Mouse (Mus musculus) cerebellum, postnatal 10 days (tissue): ENCODE results near the gene Tmem43.

ENCODE experiments used
- DNase-seq, 2 experiments: peaks; one replicate each; pipeline ENCODE4 v3.0.0; 2021; ENCODE audit warnings: mixed read lengths in 2 of 2

The Tmem43 gene

GRCm38 (mm10) chr6:91489872-91490271, 16.4 kb downstream of the Tmem43 start:
- peak; percentile 27 to 32 for DNase-seq

- DNase-seq: no peak
Observed at GRCm38 (mm10) chr6:91491004-91491403, 17.5 kb downstream of the Tmem43 start.

DNA sequence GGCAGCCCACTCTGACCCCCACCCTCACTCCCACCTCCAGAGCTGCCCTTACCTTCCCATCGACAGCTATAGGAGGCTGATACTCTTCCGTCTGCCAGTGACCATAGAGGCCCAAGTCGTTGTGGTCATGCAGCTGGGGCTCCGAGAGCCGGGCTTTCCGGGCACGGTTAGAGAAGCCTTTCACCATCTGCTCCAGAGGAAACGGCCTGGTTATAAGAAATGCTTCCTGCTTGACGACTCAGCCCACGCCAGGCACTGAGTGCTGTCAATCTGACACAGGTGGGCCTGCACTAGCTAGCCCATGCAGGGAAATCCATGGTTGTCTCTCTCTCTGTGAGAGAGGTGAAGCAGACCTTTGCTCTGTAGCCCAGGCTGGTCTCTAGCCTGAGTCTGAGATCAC, 19.6 kb downstream of the Tmem43 start:
- no peak for DNase-seq

DNA sequence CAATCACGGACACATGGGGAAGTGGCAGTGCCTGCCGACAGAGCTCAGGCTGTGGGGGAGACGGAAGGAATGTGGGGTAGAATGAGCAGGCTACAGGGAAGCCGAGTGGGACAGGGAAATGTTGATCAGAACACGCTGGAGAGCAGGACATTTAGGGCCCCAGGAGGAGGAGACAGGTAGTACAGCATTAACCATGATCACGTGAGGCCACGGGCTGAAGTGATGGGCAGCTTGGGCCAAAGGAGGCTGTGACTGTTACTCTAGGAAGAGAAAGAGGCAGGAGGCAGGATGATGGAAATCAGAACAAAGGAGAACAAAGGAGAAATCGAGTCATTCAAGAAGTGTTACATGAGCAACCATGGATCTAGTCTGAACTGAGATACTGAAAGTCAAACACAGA, 21.0 kb downstream of the Tmem43 start:
- DNase-seq: no peak

GRCm38 (mm10) chr6:91503302-91503701, 29.8 kb downstream of the Tmem43 start:
- DNase-seq: no peak

GRCm38 (mm10) chr6:91506036-91506435, 32.5 kb downstream of the Tmem43 start:
- DNase-seq: no peak

DNA sequence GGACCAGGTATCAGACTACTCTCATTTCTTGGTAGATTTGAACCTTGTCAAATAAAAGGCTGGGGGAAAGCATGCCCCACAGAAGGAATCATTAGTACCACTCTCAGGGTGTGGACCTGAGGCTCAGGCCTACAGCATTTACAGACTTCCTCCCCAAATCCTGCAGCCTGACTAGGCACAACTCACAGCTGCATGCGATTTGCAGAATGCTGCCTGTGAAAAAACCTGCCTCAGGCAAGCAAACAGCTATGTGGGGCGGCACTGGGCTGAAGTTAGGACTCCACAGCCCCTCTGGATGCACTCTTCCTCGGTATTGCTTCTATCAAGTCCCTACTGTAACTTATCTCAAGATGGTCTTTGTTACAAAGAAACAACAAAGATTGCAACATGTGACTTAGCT, 34.5 kb downstream of the Tmem43 start:
- no peak for DNase-seq

- peak; percentile 88 to 89 for DNase-seq
Observed at GRCm38 (mm10) chr6:91509326-91509725, 35.8 kb downstream of the Tmem43 start.

GRCm38 (mm10) chr6:91510211-91510610, 36.7 kb downstream of the Tmem43 start:
- DNase-seq: no peak

GRCm38 (mm10) chr6:91514135-91514534, 40.6 kb downstream of the Tmem43 start:
- no peak for DNase-seq

- no peak for DNase-seq
Observed at GRCm38 (mm10) chr6:91514737-91515362, 41.3 kb downstream of the Tmem43 start.

DNA sequence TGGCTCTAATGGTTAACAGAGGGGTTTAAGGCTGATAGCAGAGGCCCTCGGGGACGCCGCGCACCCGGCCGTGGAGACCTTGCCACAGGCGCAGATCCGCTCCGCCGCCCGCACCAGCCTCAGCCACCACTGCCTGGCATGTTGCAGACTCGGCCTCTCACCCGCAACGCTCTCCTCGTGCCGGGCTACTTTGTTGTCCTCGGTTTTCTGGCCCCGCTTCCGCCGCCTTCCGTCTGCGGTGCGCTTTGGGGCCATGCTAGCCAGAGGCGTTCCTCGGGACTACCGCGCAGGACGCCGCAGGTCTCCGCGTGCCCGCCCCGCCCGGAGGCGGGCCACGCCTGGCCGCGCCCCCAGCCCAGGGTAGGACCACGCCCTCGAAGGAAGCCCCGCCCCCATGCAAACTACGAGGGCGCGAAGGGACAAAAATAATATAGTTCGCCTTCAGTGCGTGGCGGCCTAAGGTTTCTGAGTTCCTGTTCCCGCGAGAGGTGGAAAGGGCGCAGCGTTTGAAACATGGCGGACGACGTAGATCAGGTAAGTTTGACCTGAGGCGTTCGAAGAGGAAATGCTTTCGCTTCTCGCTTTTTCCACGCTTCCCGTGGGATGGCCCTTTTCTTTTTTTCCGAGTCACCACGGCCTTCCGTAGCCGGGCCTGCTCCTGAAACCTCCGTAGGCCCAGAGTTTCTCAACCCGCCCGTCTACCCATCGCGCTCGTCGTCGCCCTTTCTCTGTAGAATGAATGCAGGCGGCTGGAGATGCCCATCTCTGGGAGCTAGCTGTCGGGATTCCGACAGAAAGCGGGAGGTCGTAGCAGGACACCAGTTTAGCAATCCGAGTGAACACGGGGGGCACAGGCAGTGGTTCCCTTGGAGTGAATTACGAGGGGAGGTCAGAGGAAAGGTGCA, 42.3 kb downstream of the Tmem43 start, which contains the start of the genes Xpc and Lsm3:
TSS of gene Xpc (minus strand) at position 344 of the 905 bp plus-strand sequence.
TSS of gene Lsm3 (plus strand) at position 384 of the 905 bp plus-strand sequence.
- DNase-seq: peak; percentile 99

GRCm38 (mm10) chr6:91518454-91519020, 45.0 kb downstream of the Tmem43 start:
- no peak for DNase-seq

- no peak for DNase-seq
Observed at GRCm38 (mm10) chr6:91522816-91523215, 49.3 kb downstream of the Tmem43 start.

- no peak for DNase-seq
Observed at GRCm38 (mm10) chr6:91525544-91525943, 52.0 kb downstream of the Tmem43 start.

DNA sequence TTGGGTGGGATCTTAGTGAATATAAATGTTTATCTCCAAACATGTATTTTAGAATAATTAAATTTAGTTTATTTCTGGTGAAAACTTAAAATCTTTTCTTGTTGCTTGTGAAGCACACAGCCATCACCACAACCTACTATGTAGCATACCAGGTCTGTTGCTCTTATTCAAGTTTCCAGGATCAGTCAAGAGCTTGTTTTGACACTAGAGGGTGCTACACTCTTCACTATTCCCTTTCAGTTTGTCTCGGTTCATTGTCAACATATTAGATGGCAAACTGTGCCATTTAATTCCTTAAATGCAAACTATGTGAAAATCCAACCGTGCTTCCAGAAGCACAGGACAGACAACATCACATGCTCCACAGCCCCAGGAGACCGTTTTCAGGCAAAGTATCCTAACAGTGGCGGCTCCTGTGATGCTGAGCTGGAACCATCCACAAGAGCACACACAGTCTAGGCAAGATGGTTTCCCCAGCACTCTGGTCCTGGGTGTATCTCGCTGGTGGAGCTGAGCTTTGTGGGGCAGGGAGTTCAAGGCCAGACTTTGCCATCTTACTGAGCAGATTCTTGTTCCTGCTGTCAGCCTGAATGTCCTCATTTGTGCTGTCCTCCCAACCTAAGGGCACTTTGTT, 53.8 kb downstream of the Tmem43 start:
- DNase-seq: peak; percentile 48 to 73

DNA sequence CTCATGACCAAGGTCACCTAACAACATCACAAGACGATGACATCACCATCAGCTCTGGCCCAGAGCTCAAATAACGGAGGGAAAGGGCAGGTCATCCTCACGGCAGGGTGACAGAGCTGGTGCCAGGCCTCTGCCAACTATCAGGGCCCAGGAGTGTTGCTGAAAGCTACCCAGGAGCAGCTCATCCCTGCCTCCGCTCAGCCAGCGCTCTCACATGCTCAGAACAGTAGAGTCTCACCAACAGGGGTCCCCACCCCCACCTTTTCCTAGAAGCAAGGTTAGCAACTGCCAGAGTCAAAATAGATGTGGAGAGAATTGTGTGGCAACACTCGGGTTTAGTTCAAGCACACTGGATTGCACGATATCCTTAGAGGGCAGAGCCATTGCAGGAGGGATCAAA, 54.8 kb downstream of the Tmem43 start:
- DNase-seq: peak in 1 of 2 experiments; percentile 12

DNA sequence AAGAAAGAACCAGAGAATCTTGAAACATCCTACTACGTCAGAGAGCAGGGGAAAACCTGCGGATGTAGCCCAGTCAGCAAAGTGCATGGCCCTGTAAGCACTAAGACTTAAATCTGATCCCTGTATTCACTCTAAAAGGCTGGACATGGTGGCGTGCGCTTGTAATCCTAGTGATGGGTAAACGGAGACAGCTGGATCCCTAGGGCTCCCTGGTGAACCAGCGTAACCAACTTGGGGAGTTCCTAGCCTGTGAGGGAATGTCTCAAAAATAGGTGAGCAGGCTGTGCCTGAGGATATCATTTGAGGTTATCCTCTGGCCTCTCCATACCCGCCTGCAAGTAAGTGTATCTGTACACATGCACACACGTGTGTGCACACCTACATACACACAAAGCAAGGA, 57.2 kb downstream of the Tmem43 start:
- DNase-seq: no peak

- DNase-seq: no peak
Observed at GRCm38 (mm10) chr6:91531276-91531675, 57.8 kb downstream of the Tmem43 start.

GRCm38 (mm10) chr6:91532661-91533060, 59.2 kb downstream of the Tmem43 start:
- no peak for DNase-seq

DNA sequence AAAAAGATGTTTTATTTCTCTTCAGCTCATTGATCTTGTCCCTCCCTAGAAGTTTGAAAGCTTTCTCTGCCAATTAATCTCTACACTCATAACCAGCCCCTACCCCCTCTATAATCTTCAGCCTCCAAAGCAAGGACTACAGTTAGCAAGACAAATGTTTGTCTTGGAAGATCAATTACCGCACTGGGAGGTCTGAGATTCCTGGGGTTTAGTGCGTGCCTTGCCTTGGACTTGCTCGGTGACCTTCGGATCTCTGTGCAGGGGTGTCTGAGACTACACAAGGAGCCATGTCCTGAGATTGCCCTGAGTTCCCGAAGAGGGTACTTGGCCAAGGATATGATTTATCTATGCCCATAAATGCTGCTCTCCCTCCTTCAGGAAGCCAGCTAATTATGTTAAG, 59.9 kb downstream of the Tmem43 start:
- no peak for DNase-seq

- no peak for DNase-seq
Observed at GRCm38 (mm10) chr6:91533771-91534170, 60.3 kb downstream of the Tmem43 start.

DNA sequence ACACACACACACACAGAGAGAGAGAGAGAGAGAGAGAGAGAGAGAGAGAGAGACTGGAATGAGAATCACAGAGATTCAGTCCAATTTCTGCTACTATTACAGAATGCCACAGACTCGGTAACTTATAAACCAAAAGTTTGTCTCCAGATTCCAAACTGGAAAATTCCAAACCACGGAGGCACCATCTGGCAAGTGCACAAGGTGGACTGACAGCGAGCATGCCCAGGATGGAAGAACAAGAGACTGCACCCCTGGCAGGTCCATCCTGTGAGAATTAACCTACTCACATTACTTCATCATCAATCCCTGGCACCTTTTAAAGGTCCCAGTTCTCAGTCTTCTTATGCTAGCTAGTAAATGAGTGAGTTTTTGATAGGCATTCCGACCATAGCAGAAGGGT, 60.8 kb downstream of the Tmem43 start:
- no peak for DNase-seq
